Mouse (Mus musculus): ENCODE data around the gene Kcna6.

GRCm38 (mm10) chr6:126728803-126729202 is 11.7 kb downstream of the Kcna6 start:
- TF ChIP-seq POLR2A (IDR thresholded peaks at IDR 0.05; ENCODE audit: control insufficient read depth, extremely low read depth, insufficient read depth, low read length, poor library complexity), result no peak
- TF ChIP-seq CTCF (IDR thresholded peaks at IDR 0.05; ENCODE audit: borderline replicate concordance, control insufficient read depth, extremely low read depth, insufficient read depth, low read length, poor library complexity), result no peak

Measured in thymus, adult 2 months (tissue).